Mouse (Mus musculus): Measurements from ENCODE around the gene Cel. TPM values are rescaled to one million over a fixed set of nuclear protein-coding genes. Genes with fewer than 3 reads are reported as not detected.

The Cel gene
- polyA plus RNA-seq, 1 experiment from 2014 or later: not detected

- TF ChIP-seq CTCF (IDR thresholded peaks at IDR 0.05; ENCODE audit: low read depth): no peak
- TF ChIP-seq EP300 (IDR thresholded peaks at IDR 0.05; ENCODE audit: low read depth): no peak
- Histone ChIP-seq H3K4me2 (ENCODE audit: low read depth, low read length) (no peak overlapping the region), H3K36me3 (replicated peaks; ENCODE audit: insufficient read depth, low read length) (no peaks in the 10 kb centered on the region), H3K4me1 (ENCODE audit: insufficient read depth) (peaks cover 17% of the 10 kb centered on the region), H3K27me3 (ENCODE audit: insufficient read depth, low read length) (no peaks in the 10 kb centered on the region), H3K9me3 (ENCODE audit: low read length) (no peaks in the 10 kb centered on the region), H3K9ac (replicated peaks) (no peak overlapping the region), H3K27ac (ENCODE audit: low read depth) (no peak overlapping the region), H3K4me3 (ENCODE audit: low read depth, low read length) (no peak overlapping the region)
- ATAC-seq (no peak), DNase-seq (no peak)
- WGBS (ENCODE audit: insufficient replicate concordance): 86% methylated on average over 6 of the region's 6 CpGs
Observed at GRCm38 (mm10) chr2:28521571-28522151, 41.5 kb downstream of the Cel start.

- Histone ChIP-seq H3K4me2 (ENCODE audit: low read depth, low read length) (no peak overlapping the region), H3K4me1 (ENCODE audit: insufficient read depth) (peaks cover 6% of the 10 kb centered on the region), H3K36me3 (replicated peaks; ENCODE audit: insufficient read depth, low read length) (no peaks in the 10 kb centered on the region), H3K9me3 (ENCODE audit: low read length) (no peaks in the 10 kb centered on the region), H3K4me3 (ENCODE audit: low read depth, low read length) (no peak overlapping the region), H3K27me3 (ENCODE audit: insufficient read depth, low read length) (no peaks in the 10 kb centered on the region), H3K9ac (replicated peaks) (no peak overlapping the region), H3K27ac (ENCODE audit: low read depth) (no peak overlapping the region)
- 63% methylated on average over 5 of the region's 5 CpGs for WGBS (ENCODE audit: insufficient replicate concordance)
- TF ChIP-seq CTCF (IDR thresholded peaks at IDR 0.05; ENCODE audit: low read depth): no peak
- no peak for TF ChIP-seq EP300 (IDR thresholded peaks at IDR 0.05; ENCODE audit: low read depth)
- DNase-seq (no peak), ATAC-seq (no peak)
Observed at GRCm38 (mm10) chr2:28520581-28520980, 42.6 kb downstream of the Cel start.

DNA sequence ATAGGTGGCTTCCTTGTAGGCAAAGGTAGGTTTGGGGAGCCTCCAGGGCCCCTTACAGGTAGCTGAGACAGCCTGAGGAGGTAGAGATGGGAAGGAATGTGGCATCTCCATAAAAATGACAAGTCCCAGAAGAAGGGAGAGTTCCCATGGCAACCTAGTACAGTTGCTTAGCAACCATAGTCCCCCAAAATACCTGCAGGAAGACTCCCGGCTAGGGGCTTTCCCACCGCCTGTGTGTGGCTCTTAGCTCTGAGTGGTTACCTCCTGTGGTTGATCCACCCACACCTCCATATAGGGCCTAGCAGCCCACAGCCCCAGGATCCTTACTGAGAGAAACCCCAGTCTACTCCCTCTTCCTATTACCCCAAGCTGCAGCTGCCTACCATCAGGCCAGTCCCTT lies 45.0 kb downstream of the Cel start:
- H3K4me1 ChIP-seq (ENCODE audit: insufficient read depth): peaks cover 9% of the 10 kb centered on the region
- TF ChIP-seq CTCF (IDR thresholded peaks at IDR 0.05; ENCODE audit: low read depth): no peak
- TF ChIP-seq EP300 (IDR thresholded peaks at IDR 0.05; ENCODE audit: low read depth): no peak
- H3K4me3 ChIP-seq (ENCODE audit: low read depth, low read length): no peak overlapping the region
- H3K9ac ChIP-seq (replicated peaks): no peak overlapping the region
- no peaks in the 10 kb centered on the region for H3K36me3 ChIP-seq (replicated peaks; ENCODE audit: insufficient read depth, low read length)
- H3K4me2 ChIP-seq (ENCODE audit: low read depth, low read length): no peak overlapping the region
- peaks cover 8% of the 10 kb centered on the region; the same call in 1 of the 2 replicates for H3K27me3 ChIP-seq (ENCODE audit: insufficient read depth, low read length)
- no peak for DNase-seq
- no peak for ATAC-seq
- 83% methylated on average over 2 of the region's 2 CpGs for WGBS (ENCODE audit: insufficient replicate concordance)
- H3K27ac ChIP-seq (ENCODE audit: low read depth): no peak overlapping the region
- no peaks in the 10 kb centered on the region for H3K9me3 ChIP-seq (ENCODE audit: low read length)

DNA sequence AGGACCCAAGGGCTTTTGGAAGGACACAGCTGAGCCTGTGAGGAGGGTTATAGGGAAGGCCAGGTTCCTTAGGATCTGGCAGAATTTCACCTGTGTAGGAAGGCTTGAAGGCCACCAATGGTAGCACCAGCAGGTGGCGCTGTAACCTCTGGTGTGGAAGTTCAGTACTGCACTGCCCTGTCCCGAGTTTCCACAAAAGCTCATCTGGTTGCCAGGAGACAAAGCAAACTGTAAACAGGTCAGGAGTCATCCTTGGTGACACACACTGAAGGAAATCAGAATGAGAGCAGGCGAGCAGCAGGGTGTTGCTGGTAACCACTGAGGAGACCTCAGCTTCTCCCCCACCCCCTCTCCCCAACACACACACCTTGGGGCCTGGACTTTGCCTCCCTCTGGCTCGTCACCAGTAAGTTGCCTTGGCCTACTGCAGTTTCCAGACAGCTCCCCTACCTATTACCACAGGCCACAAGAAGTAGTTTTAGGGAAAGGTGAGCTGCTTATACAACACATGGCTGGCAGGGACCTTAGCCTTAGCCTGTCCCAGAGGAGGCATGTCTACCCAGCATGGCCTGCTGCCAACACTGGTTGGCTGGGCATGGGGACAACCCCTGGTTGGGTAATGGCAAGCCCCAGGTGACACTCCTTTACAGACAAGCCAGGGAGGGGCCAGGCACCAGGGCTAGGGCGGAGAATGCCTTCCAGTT lies 45.8 kb downstream of the Cel start:
- no peaks in the 10 kb centered on the region for H3K36me3 ChIP-seq (replicated peaks; ENCODE audit: insufficient read depth, low read length)
- H3K9ac ChIP-seq (replicated peaks): no peak overlapping the region
- 26% methylated on average over 5 of the region's 5 CpGs for WGBS (ENCODE audit: insufficient replicate concordance)
- H3K9me3 ChIP-seq (ENCODE audit: low read length): no peaks in the 10 kb centered on the region
- TF ChIP-seq EP300 (IDR thresholded peaks at IDR 0.05; ENCODE audit: low read depth) (no peak), CTCF (IDR thresholded peaks at IDR 0.05; ENCODE audit: low read depth) (peak; percentile 94)
- no peak overlapping the region for H3K27ac ChIP-seq (ENCODE audit: low read depth)
- no peak overlapping the region for H3K4me2 ChIP-seq (ENCODE audit: low read depth, low read length)
- H3K27me3 ChIP-seq (ENCODE audit: insufficient read depth, low read length): peaks cover 16% of the 10 kb centered on the region; the same call in 1 of the 2 replicates
- DNase-seq (peak; percentile 89), ATAC-seq (peak; percentile 87)
- peaks cover 14% of the 10 kb centered on the region for H3K4me1 ChIP-seq (ENCODE audit: insufficient read depth)
- no peak overlapping the region for H3K4me3 ChIP-seq (ENCODE audit: low read depth, low read length)

DNA sequence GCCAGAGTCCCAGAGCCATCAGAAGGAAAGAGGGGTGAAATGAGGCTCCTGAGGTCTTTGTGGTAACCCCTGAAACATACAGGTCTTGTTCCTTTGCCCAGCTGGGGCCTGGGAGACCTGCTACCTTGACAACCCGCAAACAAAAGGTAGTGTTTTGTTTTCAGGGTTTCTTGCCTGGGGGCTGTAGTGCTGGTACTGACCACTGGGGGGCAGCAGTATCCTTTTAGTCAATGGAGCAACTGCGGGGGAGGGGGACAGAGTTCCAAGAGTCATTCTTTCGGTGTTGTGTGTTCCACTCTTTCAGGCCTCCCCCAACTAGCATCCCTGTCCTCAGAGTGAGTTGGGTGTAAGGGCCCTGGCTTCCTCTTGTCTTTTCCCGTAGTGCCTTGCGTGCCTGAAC lies 48.7 kb downstream of the Cel start:
- Histone ChIP-seq H3K4me2 (ENCODE audit: low read depth, low read length) (no peak overlapping the region), H3K27ac (ENCODE audit: low read depth) (no peak overlapping the region), H3K9ac (replicated peaks) (no peak overlapping the region), H3K36me3 (replicated peaks; ENCODE audit: insufficient read depth, low read length) (no peaks in the 10 kb centered on the region), H3K4me3 (ENCODE audit: low read depth, low read length) (no peak overlapping the region), H3K4me1 (ENCODE audit: insufficient read depth) (peaks cover 14% of the 10 kb centered on the region), H3K9me3 (ENCODE audit: low read length) (no peaks in the 10 kb centered on the region), H3K27me3 (ENCODE audit: insufficient read depth, low read length) (peaks cover 25% of the 10 kb centered on the region)
- TF ChIP-seq CTCF (IDR thresholded peaks at IDR 0.05; ENCODE audit: low read depth) (peak; percentile 89), EP300 (IDR thresholded peaks at IDR 0.05; ENCODE audit: low read depth) (no peak)
- WGBS (ENCODE audit: insufficient replicate concordance): 14% methylated on average over 5 of the region's 5 CpGs
- ATAC-seq: no peak
- peak; percentile 85 for DNase-seq

GRCm38 (mm10) chr2:28513431-28514370 lies 49.5 kb downstream of the Cel start:
- ATAC-seq (no peak), DNase-seq (no peak)
- peaks cover 14% of the 10 kb centered on the region for H3K4me1 ChIP-seq (ENCODE audit: insufficient read depth)
- no peaks in the 10 kb centered on the region for H3K36me3 ChIP-seq (replicated peaks; ENCODE audit: insufficient read depth, low read length)
- 5% methylated on average over 47 of the region's 47 CpGs for WGBS (ENCODE audit: insufficient replicate concordance)
- H3K4me2 ChIP-seq (ENCODE audit: low read depth, low read length): peak overlapping the region; percentile 87
- H3K4me3 ChIP-seq (ENCODE audit: low read depth, low read length): peak overlapping the region; percentile 50
- no peak overlapping the region for H3K27ac ChIP-seq (ENCODE audit: low read depth)
- no peaks in the 10 kb centered on the region for H3K9me3 ChIP-seq (ENCODE audit: low read length)
- peaks cover 25% of the 10 kb centered on the region for H3K27me3 ChIP-seq (ENCODE audit: insufficient read depth, low read length)
- TF ChIP-seq CTCF (IDR thresholded peaks at IDR 0.05; ENCODE audit: low read depth) (no peak), EP300 (IDR thresholded peaks at IDR 0.05; ENCODE audit: low read depth) (no peak)
- H3K9ac ChIP-seq (replicated peaks): peak overlapping the region; percentile 44
